Mouse (Mus musculus) liver, embryonic 14.5 days (tissue): Measurements from ENCODE around the gene Ankrd60.

Source experiments
- CTCF ChIP-seq: IDR thresholded peaks from 2 replicates; pipeline ENCODE4 v1.5.1; 2016; ENCODE audit warnings: antibody characterized with exemption, low read depth, control low read depth
- EP300 ChIP-seq: IDR thresholded peaks from 2 replicates; pipeline ENCODE4 v1.6.1; 2016; ENCODE audit warnings: antibody characterized with exemption, low read depth

DNA sequence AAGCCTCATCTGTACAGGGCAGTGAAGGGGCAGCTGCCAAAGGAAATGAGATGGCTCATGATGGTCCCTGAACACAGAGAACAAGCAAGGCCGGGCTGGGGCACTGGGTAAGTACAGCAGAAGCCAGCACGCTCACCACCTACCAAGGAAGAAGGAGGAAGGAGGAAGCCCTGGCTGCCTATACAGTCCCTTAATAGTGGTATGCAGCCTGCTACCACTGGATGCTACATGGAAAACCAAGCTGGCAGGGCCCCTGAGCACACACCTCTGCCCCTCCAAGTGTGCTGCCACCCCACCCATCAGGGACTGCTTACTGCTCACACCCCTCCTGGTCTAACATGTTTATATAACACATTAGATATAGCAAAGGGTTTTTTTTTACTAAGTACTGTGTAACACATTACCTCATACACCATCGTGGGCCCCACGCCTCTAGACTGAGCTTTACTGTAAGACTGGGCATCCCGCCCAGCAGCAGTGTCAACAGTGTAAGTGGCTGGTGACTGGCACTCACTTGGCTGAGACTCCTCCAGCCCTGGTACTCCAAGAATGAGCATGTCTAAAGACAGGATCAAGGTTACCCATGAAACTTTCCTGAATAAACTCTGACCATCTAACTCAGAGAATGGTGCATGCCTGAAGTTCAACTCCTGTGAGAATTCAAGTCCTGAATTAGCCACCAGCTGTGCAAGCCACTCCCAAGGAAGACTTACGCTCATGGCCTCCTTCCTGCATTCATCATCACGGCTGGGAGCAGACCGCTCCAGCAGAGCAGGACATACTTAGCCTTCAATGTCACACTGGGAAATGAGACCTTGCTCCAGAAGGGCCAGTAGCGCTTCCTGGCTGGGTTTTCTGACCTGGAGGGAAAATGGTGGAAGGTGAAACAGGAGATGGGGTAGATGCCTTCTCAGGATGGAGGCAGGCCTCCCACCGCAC is 30.1 kb upstream of the Ankrd60 start:
- TF ChIP-seq CTCF, result no peak
- no peak for TF ChIP-seq EP300
